Mouse (Mus musculus) adrenal gland, adult (tissue): Measurements from ENCODE around the gene Mad2l1bp.

Experiments used
- DNase-seq, 2 experiments: peaks; one replicate each; pipeline ENCODE4 v3.0.0; 2022 to 2023; ENCODE audit warnings: low spot score in 1 of 2; ENCODE audit not compliant: inconsistent age in 2 of 2

Mad2l1bp gene

GRCm38 (mm10) chr17:46152847-46153782 lies at the start of gene Mad2l1bp:
TSS of gene Mad2l1bp (minus strand) at chr17:46153553.
- DNase-seq, result peak; percentile 91 to 96

- no peak for DNase-seq
These were observed 49.7 kb upstream of the Mad2l1bp start for GRCm38 (mm10) chr17:46203078-46203477.

GRCm38 (mm10) chr17:46202421-46203071 lies 49.2 kb upstream of the Mad2l1bp start, which contains the start of the genes Polh and Xpo5:
TSS of gene Polh (minus strand) at chr17:46202645.
TSS of gene Xpo5 (plus strand) at chr17:46202782.
- peak; percentile 96 to 97 for DNase-seq

DNA sequence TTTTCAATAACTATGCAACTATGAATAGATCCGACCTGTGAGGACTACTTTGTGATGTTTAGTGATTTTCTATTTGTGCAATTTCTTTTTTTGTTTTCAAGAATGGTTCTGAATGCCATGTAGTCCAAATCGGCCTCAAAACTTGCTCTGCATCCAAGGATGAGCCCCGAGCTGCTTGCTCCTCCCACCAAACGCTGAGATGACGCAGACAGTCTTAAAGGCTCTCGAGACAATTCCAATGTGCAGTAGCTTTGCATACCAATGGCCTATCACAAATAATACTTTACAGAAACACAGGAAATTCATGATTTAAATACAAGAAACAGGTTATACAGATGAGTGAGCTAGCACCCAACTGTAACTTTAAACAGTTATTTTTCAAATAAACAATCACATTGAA lies 47.8 kb upstream of the Mad2l1bp start:
- peak; percentile 55 to 78 for DNase-seq

GRCm38 (mm10) chr17:46188829-46189228 lies 35.5 kb upstream of the Mad2l1bp start:
- peak in 1 of 2 experiments; percentile 69 for DNase-seq

GRCm38 (mm10) chr17:46182273-46182672 lies 28.9 kb upstream of the Mad2l1bp start:
- DNase-seq, result peak; percentile 44 to 77

- peak in 1 of 2 experiments; percentile 71 for DNase-seq
These were observed 17.2 kb upstream of the Mad2l1bp start for GRCm38 (mm10) chr17:46170538-46170937.

- no peak for DNase-seq
These were observed 15.4 kb upstream of the Mad2l1bp start for GRCm38 (mm10) chr17:46168768-46169167.

DNA sequence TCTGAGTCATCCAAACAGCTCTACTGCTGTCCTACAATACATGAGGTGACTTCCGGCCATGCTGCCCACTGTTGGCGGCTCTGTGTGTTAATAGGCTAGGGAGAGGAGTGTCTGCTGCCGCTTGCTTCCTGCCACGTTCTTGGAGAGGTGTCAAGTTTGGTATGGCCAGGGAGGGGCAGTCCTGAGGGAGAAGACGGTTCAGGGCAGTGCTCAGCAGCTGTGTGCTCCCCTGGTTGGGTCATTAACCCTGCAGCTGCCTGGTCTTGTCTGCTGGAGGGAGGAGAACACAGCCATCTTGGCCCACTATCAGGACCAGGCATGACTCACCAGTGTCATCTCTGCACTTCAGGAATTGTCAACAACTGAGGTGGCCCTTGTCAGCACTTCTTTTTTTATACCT lies 15.0 kb upstream of the Mad2l1bp start:
- DNase-seq, result peak; percentile 30 to 56

DNA sequence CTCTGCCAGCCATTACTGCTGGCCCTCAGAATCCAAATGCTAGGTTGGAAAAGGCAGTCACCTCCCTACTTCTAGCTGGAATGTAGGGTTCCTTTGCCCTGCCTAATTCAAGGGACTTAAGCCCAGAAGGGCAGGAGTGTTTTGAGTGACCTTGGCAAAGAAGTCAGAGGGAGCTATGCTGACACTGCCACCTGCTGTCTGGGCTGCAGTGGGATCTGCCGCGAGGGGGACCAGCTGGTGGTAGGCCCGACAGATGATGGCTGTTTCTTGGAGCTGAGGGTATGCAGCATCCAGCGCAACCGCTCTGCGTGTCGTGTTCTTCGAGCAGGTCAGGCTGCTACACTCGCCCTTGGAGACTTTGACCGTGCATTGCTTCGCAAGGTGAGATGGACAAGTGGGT lies 13.7 kb upstream of the Mad2l1bp start:
- DNase-seq, result peak; percentile 57 to 84

DNA sequence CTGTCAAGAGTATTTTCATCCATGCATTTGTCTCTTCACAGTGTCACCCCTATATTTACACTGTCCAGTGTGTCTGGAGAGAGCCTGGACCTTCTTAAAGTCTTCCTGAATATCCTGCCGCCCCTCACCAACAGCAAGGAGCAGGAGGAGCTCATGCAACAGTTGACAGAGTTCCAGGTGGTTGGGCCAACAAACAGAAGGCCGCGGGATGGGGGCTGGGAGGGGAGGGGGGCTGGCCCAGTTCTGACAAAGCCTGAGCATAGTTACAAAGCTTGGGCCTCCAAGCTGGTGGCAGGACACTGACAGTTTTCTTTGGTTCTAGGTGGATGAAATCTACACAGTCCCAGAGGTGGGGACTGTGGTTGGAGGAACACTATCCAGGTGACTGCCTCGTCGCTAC lies 12.9 kb upstream of the Mad2l1bp start:
- DNase-seq, result no peak

DNA sequence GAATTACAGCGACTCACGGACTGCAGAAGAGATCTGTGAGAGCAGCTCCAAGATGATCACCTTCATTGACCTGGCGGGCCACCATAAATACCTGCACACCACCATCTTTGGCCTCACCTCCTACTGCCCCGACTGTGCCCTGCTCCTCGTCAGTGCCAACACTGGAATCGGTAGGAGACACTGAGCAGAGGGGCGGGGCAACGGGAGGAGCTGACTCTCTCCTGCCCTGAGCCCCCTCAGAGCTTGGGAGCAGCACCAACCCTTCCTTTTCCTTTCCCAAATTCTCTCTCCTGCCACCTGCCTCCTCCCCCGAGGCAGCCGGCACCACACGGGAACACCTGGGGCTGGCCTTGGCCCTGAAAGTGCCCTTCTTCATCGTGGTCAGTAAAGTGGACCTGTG lies 12.1 kb upstream of the Mad2l1bp start:
- DNase-seq, result no peak

DNA sequence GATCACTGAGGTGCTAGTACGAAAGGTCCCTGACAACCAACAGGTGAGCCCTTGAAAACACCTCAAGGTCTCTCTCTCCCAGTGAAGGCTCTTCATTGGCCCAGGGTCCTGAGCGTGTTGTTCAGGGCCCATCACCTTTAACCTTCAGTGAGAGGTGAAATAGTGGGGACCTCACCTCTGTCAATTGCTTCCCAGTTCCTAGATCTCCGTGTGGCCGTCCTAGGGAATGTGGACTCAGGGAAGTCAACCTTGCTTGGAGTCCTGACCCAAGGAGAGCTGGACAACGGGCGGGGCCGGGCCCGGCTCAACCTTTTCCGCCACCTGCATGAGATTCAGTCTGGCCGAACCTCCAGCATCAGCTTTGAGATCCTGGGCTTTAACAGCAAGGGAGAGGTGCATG lies 11.4 kb upstream of the Mad2l1bp start:
- DNase-seq, result no peak

DNA sequence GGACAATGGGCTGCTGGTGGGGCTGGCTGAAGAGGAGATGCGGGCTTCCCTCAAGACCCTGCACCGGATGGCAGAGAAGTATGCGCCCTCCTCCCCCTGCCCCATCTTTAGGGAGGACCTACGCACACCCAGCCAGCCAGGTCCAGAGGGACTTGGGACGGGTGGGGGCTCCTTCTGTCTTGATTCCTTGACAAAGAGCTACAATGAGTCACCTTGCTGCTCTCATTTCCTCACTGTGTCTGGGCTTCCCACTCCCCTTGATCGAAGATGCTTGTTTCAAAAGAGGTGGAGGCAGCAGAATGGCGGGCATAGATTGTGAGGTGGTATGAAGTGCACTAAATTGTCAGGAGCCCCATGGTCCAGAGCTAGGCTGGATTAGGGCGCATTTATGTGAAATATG lies 10.9 kb upstream of the Mad2l1bp start:
- no peak for DNase-seq

DNA sequence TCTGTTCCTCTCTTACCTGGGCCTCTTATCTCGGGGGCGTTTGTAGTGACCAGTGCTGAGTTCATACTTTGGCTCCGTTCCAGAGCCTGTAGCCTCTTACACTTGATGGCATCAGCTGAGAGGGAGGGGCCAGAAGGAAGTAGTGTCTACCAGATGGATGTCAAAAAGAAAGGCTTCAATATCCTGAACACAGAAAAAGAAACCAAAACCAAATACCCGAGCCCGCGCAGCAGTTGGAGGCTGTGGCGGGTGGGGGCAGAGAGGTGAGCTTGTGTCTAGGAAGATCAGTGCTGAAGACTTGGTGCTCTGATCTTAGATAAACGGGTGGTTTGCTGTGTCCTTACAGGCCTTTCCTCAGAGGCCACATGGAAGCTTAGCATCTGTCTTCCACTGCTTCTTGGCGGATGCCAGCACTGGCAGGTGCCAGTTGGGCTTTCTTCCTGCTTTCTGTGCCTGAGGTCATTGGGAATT lies 9.6 kb upstream of the Mad2l1bp start:
- DNase-seq, result peak; percentile 51 to 80

- DNase-seq, result no peak
These were observed 9.2 kb upstream of the Mad2l1bp start for GRCm38 (mm10) chr17:46162551-46162950.

GRCm38 (mm10) chr17:46161710-46162109 lies 8.4 kb upstream of the Mad2l1bp start:
- no peak for DNase-seq

GRCm38 (mm10) chr17:46161179-46161578 lies 7.8 kb upstream of the Mad2l1bp start:
- DNase-seq, result no peak

- peak; percentile 97 to 98 for DNase-seq
These were observed 7.3 kb upstream of the Mad2l1bp start, which contains the start of gene Gtpbp2 for GRCm38 (mm10) chr17:46160686-46161085. TSS of gene Gtpbp2 (plus strand) at chr17:46161032.

- DNase-seq, result peak; percentile 96 to 99
These were observed 6.8 kb upstream of the Mad2l1bp start for GRCm38 (mm10) chr17:46160090-46160662.

GRCm38 (mm10) chr17:46159236-46159635 lies 5.9 kb upstream of the Mad2l1bp start:
- peak in 1 of 2 experiments; percentile 52 for DNase-seq
